Mouse (Mus musculus): ENCODE measurements at regions not wholly inside any gene's neighbourhood (a gene's known extent, or its start where the extent isn't known, plus 50 kb on each side); places are given as distances from the start of the nearest gene placed in this dataset.

DNA sequence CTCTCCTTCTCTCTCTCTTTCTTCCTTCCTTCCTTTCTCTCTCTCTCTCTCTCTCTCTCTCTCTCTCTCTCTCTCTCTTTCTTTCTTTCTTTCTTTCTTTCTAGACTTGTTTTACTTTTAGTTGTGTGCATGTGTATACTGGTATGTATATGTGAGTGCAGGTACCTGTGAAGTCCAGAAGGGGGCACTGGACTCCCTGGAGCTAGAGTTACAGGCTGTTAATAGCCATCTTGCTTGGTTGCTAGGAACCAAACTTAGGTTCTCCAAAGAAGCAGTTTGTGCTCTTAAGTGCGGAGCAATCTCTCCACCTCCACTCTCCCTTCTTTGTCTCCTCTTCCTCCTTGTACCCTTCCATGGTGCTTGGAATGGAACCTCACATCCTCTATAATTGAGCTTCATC lies 77.2 kb downstream of the Gm10604 start:
- no peak for DNase-seq

DNA sequence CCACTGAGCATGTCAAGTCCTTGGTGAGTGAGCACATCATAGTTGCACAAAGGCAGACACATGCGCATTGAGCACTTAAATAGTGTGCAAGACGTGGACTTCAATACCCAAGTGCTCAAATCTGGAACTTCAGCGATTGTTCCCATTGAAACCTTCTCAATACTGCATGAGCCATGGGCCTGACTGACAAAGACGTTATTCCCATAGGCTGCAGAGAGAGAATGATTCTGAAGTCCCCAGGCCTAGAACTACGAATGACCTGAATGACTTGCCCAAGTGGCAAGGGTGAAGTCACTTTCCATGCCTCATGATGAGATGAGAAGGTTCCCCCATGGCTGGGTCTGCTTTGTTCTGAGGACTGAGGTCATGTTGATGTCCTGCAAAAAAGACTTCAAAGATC lies 77.7 kb downstream of the Gm10604 start:
- no peak for DNase-seq

DNA sequence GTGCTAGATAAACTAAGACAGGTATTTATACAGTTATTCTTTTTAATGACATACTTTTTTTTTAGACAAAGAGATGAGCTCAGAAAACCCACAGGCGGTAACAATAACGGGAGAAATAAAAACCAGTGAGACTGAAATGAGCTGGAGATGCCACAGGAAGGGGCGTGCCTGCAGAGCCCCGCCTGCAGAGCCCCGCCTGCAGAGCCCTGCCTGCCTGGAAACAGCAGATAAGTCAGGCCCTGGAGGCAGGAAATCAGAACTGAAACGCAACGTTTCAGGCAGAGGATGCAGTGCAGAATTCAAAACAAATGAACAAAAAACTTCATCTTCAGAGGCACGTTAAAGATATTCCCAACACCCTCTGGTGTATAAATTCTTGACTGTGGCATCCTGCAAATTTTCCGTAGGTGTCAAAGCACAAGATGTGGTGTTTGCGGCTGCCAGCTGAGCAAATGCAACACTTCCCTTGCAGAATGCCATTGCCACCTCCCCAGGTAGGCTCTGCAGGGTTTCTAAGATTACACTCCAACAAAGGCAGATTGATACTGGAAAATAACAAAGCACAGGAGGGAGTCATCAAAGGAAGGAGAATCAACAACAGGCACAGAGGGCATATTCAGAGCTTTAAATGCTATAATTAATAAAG lies 81.0 kb downstream of the Gm10604 start:
- peak; percentile 26 to 37 for DNase-seq

DNA sequence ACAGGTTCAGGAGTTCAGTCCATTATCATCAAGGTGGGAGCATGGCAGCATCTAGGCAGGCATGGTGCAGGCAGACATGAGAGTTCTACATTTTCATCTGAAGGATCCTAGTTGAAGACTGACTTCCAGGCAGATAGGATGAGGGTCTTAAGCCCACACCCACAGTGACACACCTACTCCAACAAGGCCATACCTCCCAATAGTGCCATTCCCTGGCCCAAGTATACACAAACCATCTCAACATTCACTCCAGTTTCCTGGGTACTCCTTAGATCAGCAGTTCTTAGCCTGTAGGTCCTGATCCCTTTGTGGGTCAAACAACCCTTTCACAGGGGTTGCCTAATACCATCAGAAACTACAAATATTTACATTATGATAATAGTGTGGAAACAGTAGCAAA lies 83.8 kb downstream of the Gm10604 start:
- no peak for DNase-seq

DNA sequence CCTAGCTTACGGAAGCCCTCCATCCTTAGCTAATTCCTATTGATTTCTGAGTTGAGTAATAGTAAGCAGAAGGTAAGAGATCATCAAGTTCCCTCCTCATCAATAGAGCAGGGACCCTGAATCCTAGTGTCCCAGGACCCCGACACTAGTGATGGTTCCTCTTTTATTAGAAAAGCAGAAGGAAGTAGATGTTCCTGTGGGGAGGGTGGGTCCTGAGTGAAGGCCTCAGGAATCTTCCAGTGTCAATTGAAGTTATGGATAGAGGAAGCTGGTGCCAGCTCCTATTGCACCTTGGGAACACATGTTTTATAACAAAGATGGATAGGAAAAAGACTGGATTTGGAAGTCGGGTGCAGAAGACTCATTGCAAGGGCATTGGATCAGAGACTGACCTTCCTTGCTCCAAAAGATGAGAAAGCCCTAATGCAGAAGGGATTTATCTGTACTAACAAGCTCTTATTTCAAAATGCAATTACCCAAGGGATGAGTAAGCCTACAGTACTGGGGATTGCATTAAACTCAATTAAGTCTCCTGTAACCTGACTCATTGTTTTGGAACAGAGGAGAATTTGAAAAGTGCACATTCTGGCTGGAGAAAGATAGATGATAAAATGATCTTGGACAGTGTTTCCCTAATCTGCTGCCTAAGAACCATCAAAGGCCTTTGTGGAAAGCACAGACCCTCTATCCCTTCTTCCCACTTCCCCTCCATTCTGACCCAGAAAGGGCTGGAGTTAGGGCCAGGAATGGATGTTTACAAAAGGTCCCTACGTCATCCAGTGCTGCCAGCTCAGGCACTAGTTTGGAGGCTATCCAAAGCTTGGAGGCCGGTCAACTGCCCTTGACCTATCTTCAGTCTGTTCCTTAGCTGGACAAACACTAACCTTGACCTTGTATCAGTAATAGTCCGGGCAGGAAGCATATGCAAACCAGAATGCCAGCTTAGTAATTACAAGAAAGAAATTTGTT lies 84.9 kb downstream of the Gm10604 start:
- no peak for DNase-seq

DNA sequence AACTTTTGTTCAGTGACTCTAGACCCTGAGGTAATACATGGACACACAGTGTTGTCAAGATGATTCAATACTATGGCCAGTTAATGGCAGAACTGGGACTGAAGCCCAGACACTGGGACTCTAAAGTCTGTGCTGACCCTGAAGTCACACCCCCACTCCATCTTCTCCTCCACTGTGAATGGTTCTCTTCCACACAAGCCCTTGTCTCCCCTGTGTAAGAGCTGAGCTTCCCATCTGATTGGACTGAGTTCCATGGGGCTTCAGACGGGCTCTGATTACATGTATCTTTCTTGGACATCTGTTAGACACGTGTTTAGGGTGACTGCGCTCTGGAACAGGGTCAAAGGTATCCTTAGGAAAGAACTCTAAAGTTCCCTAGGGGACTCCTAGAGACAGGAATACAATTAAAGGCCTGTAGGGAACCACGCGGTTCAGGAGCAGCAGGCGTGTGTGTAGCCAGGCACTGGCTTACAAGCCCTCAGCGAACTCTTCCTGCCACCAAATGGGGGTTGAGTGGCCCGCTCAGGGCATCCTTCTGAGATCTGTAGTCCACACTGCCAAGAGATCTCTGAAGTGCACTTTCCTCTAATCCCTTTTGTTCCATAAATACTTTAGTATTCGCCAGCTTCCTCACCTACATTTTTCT lies 87.4 kb downstream of the Gm10604 start:
- no peak for DNase-seq

DNA sequence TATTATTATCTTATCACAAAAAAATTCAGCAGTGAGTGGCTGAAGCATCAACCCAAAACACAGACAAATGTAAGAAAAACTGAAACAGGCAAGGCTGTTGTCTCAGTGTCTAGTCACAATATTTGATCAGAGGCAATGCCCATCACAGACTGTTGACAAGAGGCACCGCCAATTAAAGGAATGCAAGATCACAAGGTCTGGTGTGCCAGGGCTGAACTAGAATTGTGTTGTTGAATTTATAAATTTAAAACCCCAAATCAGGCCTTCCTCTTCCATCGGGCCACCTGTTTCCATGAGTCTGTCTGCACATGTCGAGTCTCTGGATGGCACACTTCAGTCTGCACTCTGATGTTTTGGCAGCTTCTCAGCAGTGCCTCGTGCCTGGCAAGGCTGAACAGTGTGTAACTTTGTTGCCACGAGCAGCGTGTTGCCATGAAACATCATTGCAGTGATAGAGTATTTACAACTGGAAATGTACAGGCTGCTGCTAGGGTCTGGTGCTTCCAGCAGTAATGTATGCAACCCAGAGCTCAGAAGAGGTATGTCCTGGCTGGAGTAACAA lies 91.9 kb downstream of the Gm10604 start:
- DNase-seq: no peak

DNA sequence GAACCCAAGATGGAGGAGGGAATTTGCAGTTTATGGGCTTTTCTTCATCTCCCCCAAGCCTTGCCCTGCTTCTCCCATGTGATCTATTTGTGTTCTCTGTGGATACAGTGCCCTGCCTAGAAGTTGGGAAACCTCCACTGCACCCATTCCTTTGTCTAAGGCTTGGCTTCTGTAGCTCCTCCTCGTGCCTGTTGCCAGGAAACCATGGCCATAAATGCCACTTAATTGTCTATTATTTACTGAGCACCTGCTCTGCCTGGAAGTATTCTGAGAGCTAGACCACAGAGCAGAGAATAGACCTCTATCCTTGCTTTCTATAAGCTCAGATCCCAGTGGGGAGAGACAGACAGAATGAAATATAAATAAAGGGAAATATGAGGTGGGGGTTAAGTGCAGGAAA lies 93.7 kb downstream of the Gm10604 start:
- DNase-seq: no peak

DNA sequence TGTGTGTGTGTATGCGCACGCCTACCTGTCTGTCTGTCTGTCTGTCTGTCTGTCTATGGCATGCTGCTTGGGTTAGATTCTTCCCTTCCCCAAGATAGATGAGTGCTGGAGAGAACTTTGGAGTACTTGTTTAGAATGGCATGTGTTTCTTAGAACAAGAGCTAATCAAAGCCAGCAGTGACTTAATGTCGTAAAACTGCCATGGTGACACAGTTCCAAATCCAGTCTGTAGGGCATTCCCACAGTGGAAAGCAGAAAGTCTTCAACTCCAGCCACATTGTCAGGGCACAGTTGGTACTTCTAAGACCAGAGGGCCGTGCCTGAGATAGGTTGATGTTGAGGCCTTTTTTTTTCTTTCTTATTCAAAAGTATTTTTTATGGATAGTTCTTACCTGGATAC lies 95.6 kb downstream of the Gm10604 start:
- no peak for DNase-seq

DNA sequence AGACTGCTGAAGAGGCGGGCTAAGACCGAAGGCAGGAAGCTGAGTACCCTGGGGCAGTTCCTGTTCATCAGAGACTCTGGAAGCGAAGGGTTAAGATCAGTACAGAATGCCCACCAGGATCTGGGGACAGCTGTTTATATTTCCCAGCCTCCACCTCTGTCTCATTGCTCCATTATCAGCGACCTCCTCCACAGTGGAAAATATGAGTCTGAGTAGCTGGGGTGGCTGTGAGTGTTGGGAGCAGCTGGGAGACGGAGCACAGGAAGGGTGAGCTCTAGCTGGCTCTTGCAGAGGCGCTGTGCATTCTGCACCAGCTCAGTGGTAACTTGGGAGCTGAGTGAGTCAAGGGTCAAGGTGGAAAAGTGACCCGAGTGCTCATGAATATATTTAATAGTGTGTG lies 96.2 kb downstream of the Gm10604 start:
- DNase-seq: no peak

DNA sequence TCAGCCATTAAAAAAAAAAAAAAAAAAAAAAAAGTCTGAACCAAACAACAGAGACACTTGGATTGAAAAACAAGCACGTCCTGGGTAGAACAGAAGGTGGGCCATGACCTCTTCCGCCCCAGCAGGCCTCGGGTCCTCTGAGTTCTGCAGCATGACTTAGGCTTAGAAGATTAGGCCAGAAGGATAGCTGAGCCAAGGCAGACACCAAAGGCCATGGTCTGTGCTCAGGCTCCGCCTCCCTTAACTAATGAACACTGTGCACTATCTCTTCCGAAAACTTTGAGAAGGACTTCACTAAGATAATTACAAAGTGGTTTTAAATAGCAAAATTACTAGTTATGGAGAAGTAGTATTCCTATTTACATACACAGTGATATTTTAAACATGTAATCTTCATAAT lies 97.8 kb downstream of the Gm10604 start:
- DNase-seq: no peak

DNA sequence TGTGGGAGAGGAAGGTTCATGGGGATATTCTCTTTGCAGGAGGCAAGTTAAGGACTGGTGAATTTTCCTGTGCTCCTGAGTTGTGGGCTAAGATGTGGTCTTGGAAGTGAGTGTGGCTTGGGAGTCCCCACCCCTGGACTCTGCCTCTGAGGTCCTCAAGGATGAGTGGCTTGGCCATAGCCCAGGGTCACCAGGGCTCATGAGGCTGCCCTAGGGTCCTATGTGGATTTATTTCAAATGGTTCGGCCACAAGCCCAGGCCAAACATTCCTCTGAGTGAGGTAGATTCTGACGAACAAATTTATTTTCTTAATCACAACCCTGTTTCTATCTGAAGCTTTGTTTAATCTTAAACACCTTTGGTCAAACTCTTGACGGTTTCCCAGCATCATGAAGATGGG lies 98.4 kb downstream of the Gm10604 start:
- DNase-seq: no peak

DNA sequence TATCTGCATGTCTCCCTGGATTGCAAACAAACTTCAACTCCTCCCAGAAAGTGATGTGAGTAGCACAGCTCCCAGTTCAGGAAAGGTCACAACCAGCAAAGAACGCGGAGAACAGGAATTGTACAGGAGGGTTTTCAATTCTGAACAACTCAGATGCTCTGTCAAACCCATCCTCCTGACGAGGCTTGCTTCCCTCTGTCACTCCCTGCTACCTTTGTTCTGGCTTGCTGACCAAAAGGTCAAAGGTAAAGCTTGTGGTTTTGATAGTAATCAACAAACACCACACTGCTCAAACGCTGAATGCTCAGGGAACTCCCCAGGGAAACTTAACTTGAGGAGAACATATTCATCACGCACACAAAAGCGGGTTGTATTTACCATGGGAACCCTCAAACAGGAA lies 102.4 kb downstream of the Gm10604 start:
- DNase-seq: no peak

DNA sequence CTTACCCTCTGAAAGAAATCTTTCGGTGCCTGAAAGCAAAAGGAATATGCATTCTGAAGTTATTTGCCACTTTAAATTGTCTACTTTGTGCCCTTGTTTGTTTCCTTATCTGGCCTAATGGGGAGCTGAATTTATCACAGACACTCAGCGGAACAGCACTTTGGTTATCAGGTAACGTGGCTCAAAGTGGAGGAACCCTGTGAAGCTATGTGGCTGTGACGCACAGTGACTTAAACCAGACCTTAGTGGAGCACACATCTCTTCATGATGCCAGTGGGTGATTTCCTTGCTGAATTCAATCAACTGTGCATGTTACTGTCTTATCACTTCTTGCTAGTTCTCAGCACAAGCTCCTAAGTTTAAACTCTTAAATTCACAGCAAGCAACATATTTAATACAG lies 103.1 kb downstream of the Gm10604 start:
- no peak for DNase-seq

DNA sequence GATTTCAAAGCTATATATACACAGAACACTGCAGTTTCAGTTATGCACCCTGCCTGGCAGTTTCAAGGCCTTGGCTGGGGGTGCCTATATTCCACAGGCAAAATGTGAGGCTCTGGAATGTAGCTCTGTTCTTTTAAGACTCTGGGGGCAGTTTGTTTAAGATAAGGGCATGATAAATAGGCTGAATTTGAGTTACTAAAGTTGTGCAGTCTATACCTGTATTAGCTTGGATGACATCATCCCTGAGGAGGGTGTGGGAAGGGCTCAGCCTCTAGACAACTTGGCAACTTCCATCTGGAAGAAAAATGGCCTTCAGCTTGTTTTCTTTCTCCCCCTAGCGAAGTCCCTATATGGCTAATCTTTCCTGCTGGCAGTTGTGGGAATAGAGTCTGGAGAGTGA lies 105.1 kb downstream of the Gm10604 start:
- no peak for DNase-seq

DNA sequence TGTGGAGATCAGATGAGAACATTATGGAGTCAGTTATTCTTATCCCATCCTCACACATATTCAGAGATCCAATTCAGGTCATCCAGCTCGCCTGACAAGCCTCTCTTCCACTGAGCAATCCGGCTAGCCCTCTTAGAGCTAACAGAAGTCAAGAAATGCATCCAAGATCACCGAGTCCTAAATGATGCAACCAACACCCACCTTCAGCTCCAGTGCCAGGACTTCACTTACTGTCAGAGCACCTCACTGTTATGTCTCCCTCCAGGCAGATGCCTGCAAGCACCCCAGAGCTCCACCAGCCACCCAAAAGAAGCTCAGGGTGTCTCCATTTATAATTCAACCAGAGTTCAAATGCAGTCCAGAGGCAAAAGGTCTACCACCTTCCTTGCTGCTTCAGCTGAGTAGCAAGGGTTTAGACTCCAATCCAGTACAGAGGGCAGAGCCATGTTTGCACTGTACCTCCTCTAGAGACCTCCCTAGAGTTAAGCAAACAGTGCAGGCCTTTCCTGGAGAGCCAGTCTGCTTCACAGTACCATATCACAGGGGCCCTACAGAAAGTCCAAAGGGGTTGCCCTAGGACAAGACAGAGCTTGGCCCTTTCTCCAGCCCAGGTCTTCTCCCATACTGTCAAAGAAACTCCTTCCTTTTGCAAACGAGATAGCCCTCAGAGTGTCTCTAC lies 106.3 kb downstream of the Gm10604 start:
- no peak for DNase-seq

DNA sequence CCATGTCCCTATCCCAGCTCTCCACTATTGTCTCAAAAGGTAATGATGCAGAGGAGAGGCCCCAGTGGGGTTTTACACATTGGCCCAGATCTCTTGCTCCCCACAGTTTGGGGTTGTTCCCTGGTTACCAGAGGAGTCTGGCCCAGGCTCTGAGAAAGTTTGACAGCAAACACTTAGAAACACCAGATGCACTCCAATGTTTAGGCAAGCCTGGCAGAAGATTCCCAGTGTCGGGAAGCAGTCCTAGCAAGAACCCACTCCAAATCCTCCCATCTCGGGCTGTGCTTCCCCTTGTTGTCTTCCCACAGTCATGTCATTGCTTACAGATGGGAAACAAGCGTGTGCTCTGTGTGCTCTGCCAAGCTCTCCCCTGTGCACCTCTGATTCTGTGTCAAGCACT lies 109.0 kb downstream of the Gm10604 start:
- DNase-seq: no peak

DNA sequence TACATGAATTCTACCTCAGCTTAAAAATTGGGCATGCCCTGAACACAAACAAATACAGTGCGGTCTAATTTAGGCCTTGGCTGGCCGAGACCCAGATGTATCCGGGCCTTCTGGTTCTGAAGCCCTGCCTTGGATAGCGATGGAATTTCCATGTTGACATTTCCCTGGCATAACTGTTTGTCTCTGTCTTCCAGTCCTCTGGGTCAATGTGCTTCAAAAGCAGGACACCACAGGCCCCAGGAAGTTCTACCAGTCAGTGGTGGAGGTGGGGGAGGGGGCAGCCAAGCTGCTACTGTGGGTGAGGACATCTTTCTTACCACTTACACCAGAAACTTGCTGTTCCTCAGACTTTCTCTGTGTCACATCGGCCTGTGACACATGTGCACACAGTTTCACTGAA lies 111.3 kb downstream of the Gm10604 start:
- DNase-seq: no peak

DNA sequence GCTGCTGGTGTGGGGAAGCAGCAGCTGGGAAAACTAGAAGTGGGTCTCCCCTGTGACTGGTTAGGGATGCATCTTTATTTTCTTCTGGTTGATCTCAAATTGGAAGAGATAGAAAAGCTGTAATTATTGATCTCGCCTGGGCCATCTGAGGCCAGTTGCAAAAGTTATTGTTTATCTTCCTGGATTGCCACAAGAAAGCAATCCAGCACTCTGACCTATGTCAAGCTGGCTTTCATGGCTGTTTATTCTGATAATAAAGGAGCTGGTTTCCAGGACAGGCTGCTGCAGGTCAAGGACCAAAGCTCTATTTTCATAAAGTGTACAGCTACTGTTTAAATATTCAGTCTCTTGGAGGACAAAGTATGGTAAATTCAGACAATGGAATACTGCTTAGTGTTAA lies 112.5 kb downstream of the Gm10604 start:
- DNase-seq: no peak

Measured in kidney, postnatal 4 days (tissue).